Mouse (Mus musculus): ENCODE results near the gene Cela2a.

- no peak for TF ChIP-seq EP300 (optimal IDR thresholded peaks at IDR 0.05)
- TF ChIP-seq CTCF (IDR thresholded peaks at IDR 0.05; ENCODE audit: low read depth): no peak
Measured at GRCm38 (mm10) chr4:141870666-141871332, 44.8 kb upstream of the Cela2a start.

All from stomach, postnatal 0 days (tissue).